8 mouse cellular contexts compared by ENCODE assay signal in the genomic region with DNA sequence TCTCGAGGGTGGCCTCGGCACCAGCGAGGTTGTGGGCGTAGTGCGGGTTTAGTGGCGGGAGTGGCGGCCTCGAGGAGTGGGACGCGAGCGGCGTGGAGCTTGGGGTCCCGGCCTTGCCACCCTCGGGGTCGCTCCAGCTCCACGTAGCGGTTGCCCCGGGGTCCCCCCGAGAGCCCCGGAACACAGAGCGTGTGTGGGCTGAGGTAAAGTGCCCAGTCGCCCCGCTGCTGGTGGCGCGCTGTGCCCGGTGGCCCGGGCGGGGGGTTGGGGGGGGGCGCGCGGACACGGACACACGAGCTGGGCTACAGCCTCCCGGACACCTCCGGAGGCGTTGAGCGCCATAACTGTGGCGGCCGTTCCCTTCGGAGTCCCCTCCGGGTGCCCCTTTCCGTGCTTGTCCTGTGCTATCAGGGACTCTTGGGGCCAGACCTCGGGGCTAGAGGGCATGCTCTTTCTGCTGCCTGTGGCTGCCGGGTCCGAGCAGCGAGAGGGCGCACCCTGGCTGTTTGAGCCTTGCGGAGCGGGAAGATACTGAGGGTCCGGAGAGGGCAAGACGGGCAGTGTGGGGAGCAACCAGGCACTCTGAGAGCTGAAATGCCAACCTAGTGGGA. TPM values are rescaled to one million over a fixed set of nuclear protein-coding genes. Genes with fewer than 3 reads are reported as not detected.
DNase-seq lines count a peak whose midpoint lies in the region; ATAC-seq and TF ChIP-seq lines count a peak whose summit lies in the region.

No protein-coding gene starts in this region.

- ATAC-seq in forebrain, embryonic 12.5 days (ENCODE audit: low FRiP score), result no peak; the same call in 1 of the 2 replicates
- no peak; the same call in none of the 2 replicates for ATAC-seq in hindbrain, embryonic 13.5 days (ENCODE audit: low FRiP score)
- 0 out of 2 replicates have a peak, but pooled peaks have one; percentile 4 for ATAC-seq in limb, embryonic 14.5 days (ENCODE audit: low FRiP score, low read depth)
- no peak; the same call in 1 of the 2 replicates for ATAC-seq in midbrain, embryonic 13.5 days

- H3K4me2 ChIP-seq in forebrain, embryonic 12.5 days, result peak overlapping the region; percentile 53
- peak overlapping the region; percentile 62 for H3K4me2 ChIP-seq in hindbrain, embryonic 13.5 days
- peak overlapping the region; percentile 53 for H3K4me2 ChIP-seq in limb, embryonic 14.5 days (replicated peaks; ENCODE audit: low read depth, low read length, severe bottlenecking)
- peak overlapping the region; percentile 58 for H3K4me2 ChIP-seq in midbrain, embryonic 13.5 days (replicated peaks)

- peak; percentile 18 to 32 for DNase-seq in layer of hippocampus, postnatal 10 days (ENCODE audit: low spot score in 2 of 2)
- DNase-seq in layer of hippocampus, adult 9-11 months, result no peak
- DNase-seq in cerebellum, adult 11 months, result peak; percentile 17
- no peak for DNase-seq in limb, embryonic 14.5 days (ENCODE audit: low spot score)
- peak; percentile 8 to 13 for DNase-seq in spleen, postnatal 14 days (ENCODE audit: low spot score in 2 of 2)

- H3K4me3 ChIP-seq in forebrain, embryonic 12.5 days (replicated peaks), result peak overlapping the region; percentile 63
- H3K4me3 ChIP-seq in hindbrain, embryonic 13.5 days, result peak overlapping the region; percentile 65
- peak overlapping the region; percentile 57 for H3K4me3 ChIP-seq in limb, embryonic 14.5 days (replicated peaks; ENCODE audit: low read length)
- H3K4me3 ChIP-seq in midbrain, embryonic 13.5 days (replicated peaks), result peak overlapping the region; percentile 59

- H3K9ac ChIP-seq in forebrain, embryonic 12.5 days, result peak overlapping the region; percentile 74
- peak overlapping the region; percentile 74 for H3K9ac ChIP-seq in hindbrain, embryonic 13.5 days
- peak overlapping the region; percentile 69 for H3K9ac ChIP-seq in limb, embryonic 14.5 days (ENCODE audit: low read depth, low read length, severe bottlenecking)
- H3K9ac ChIP-seq in midbrain, embryonic 13.5 days (replicated peaks), result peak overlapping the region; percentile 80

- TF ChIP-seq POLR2A in limb, embryonic 14.5 days (IDR thresholded peaks at IDR 0.05; ENCODE audit: borderline replicate concordance, extremely low read depth, insufficient read depth, insufficient read length), result no peak

- WGBS in forebrain, embryonic 12.5 days, result 20% methylated on average over 37 of the region's 51 CpGs
- WGBS in hindbrain, embryonic 13.5 days, result 25% methylated on average over 36 of the region's 51 CpGs
- 17% methylated on average over 30 of the region's 51 CpGs for WGBS in limb, embryonic 14.5 days
- 32% methylated on average over 27 of the region's 51 CpGs for WGBS in midbrain, embryonic 13.5 days

- peak overlapping the region; percentile 87 for H3K27ac ChIP-seq in forebrain, embryonic 12.5 days
- peak overlapping the region; percentile 91 for H3K27ac ChIP-seq in hindbrain, embryonic 13.5 days
- H3K27ac ChIP-seq in limb, embryonic 14.5 days (replicated peaks; ENCODE audit: low read depth, low read length), result peak overlapping the region; percentile 73
- H3K27ac ChIP-seq in midbrain, embryonic 13.5 days, result peak overlapping the region; percentile 88

- H3K36me3 ChIP-seq in forebrain, embryonic 12.5 days (replicated peaks), result 0 out of 2 replicates have a peak, but pooled peaks cover 3% of the 10 kb centered on the region
- peaks cover 3% of the 10 kb centered on the region for H3K36me3 ChIP-seq in hindbrain, embryonic 13.5 days
- peaks cover 1% of the 10 kb centered on the region; the same call in 1 of the 2 replicates for H3K36me3 ChIP-seq in limb, embryonic 14.5 days (ENCODE audit: control insufficient read depth, insufficient read depth, low read length)
- H3K36me3 ChIP-seq in midbrain, embryonic 13.5 days, result no peaks in the 10 kb centered on the region

- H3K27me3 ChIP-seq in forebrain, embryonic 12.5 days, result no peaks in the 10 kb centered on the region
- H3K27me3 ChIP-seq in hindbrain, embryonic 13.5 days, result no peaks in the 10 kb centered on the region
- H3K27me3 ChIP-seq in limb, embryonic 14.5 days (ENCODE audit: control insufficient read depth, insufficient read depth, low read length), result no peaks in the 10 kb centered on the region
- H3K27me3 ChIP-seq in midbrain, embryonic 13.5 days, result no peaks in the 10 kb centered on the region

- no peaks in the 10 kb centered on the region for H3K9me3 ChIP-seq in forebrain, embryonic 12.5 days
- H3K9me3 ChIP-seq in hindbrain, embryonic 13.5 days, result no peaks in the 10 kb centered on the region
- H3K9me3 ChIP-seq in limb, embryonic 14.5 days (ENCODE audit: control insufficient read depth, low read length), result no peaks in the 10 kb centered on the region
- H3K9me3 ChIP-seq in midbrain, embryonic 13.5 days, result no peaks in the 10 kb centered on the region

- peaks cover 5% of the 10 kb centered on the region; the same call in 1 of the 2 replicates for H3K4me1 ChIP-seq in forebrain, embryonic 12.5 days
- peaks cover 7% of the 10 kb centered on the region for H3K4me1 ChIP-seq in hindbrain, embryonic 13.5 days (replicated peaks)
- H3K4me1 ChIP-seq in limb, embryonic 14.5 days (ENCODE audit: control insufficient read depth, insufficient read depth, low read length), result 0 out of 2 replicates have a peak, but pooled peaks cover 2% of the 10 kb centered on the region
- H3K4me1 ChIP-seq in midbrain, embryonic 13.5 days (replicated peaks), result peaks cover 9% of the 10 kb centered on the region; the same call in 1 of the 2 replicates

RNA-seq across cellular contexts. Expression of gene Jade3, which starts 0.5 kb away (rescaled TPM):
- total RNA-seq in layer of hippocampus, postnatal 10 days (2021), result 1 to 10 TPM; 7.6 to 8.1 TPM
- polyA plus RNA-seq in forebrain, embryonic 12.5 days (2016; fragmentation: Nextera tagmentation; extraction: Ambion mirVana), result 10.5 and 11.0 TPM in 2 replicates
- polyA plus RNA-seq in hindbrain, embryonic 13.5 days (2015; fragmentation: Nextera tagmentation; extraction: Ambion mirVana), result 5.4 and 6.5 TPM in 2 replicates
- 3.3 and 4.3 TPM in 2 replicates for polyA plus RNA-seq in limb, embryonic 14.5 days (2012; rRNA removed)
- polyA plus RNA-seq in limb, embryonic 14.5 days (2014; fragmentation: Nextera tagmentation; extraction: Ambion mirVana), result 6.2 and 7.3 TPM in 2 replicates
- 6.5 and 6.7 TPM in 2 replicates for polyA plus RNA-seq in midbrain, embryonic 13.5 days (2015; fragmentation: Nextera tagmentation; extraction: Ambion mirVana)

Comparison
In these comparisons a context has a peak if more than half of its experiments do, and no peak if none do; other contexts are left out.
1. DNase-seq: peak in layer of hippocampus, postnatal 10 days (2 of 2), cerebellum, adult 11 months (single experiment) and spleen, postnatal 14 days (2 of 2); none in layer of hippocampus, adult 9-11 months (single experiment) and limb, embryonic 14.5 days (single experiment).
2. Peak in every context shown above with its lines, with median percentiles within 50 percentile points of each other: H3K27ac ChIP-seq, H3K4me2 ChIP-seq, H3K4me3 ChIP-seq and H3K9ac ChIP-seq.